Comparison of ENCODE assay signal across 1 mouse cellular context in genomic region chr3:59113973-59114517, GRCm38 (mm10).
A peak's percentile ranks its signal among the peaks of the same experiment; 100 is the strongest.
TF ChIP-seq lines count a peak whose summit lies in the region.

No protein-coding gene starts in this region.

TF ChIP-seq in MEL, 35 proteins besides CTCF, POLR2A, EP300 and RAD21 (continued from another document):
- TF ChIP-seq ZNF384 (IDR thresholded peaks at IDR 0.05; ENCODE audit: low read depth, low read length): peak; percentile 48
- peak; percentile 52; the same call in 1 of the 2 replicates for TF ChIP-seq MAX (IDR thresholded peaks at IDR 0.05; ENCODE audit: low read length)
- no peak for TF ChIP-seq NELFE (IDR thresholded peaks at IDR 0.05; ENCODE audit: low read depth, low read length)
- peak; percentile 52 for TF ChIP-seq MYB (IDR thresholded peaks at IDR 0.05; ENCODE audit: low read depth, low read length)
- peak; percentile 83; the same call in 1 of the 2 replicates for TF ChIP-seq MAFK (IDR thresholded peaks at IDR 0.05; ENCODE audit: borderline replicate concordance, low read depth, low read length)
